Mouse (Mus musculus): ENCODE results near the gene Vmn1r51.
"Not testable (repeated sequence)": the region's sequence is repeated elsewhere in the genome, so short reads cannot be mapped to it uniquely, and the experiment has no call there.

The Vmn1r51 gene

GRCm38 (mm10) chr6:90122296-90122695 lies at the start of gene Vmn1r51:
Vmn1r51 (plus strand) TSS chr6:90122596.
- DNase-seq (ENCODE audit: low spot score) = not testable (repeated sequence)

GRCm38 (mm10) chr6:90078406-90078805 lies 44.0 kb upstream of the Vmn1r51 start, which contains the start of gene Vmn1r49:
Vmn1r49 (minus strand) TSS chr6:90078506.
- no peak for DNase-seq (ENCODE audit: low spot score)

- no peak for DNase-seq (ENCODE audit: low spot score)
Measured at GRCm38 (mm10) chr6:90100566-90100965, 21.8 kb upstream of the Vmn1r51 start.

GRCm38 (mm10) chr6:90101130-90101529 lies 21.3 kb upstream of the Vmn1r51 start, which contains the start of gene Vmn1r50:
Vmn1r50 (plus strand) TSS chr6:90101430.
- no peak for DNase-seq (ENCODE audit: low spot score)

- no peak for DNase-seq (ENCODE audit: low spot score)
Measured at GRCm38 (mm10) chr6:90160139-90160538, 37.7 kb downstream of the Vmn1r51 start.

- no peak for DNase-seq (ENCODE audit: low spot score)
Measured at GRCm38 (mm10) chr6:90174508-90174907, 52.1 kb downstream of the Vmn1r51 start, which contains the start of gene Vmn1r52. Vmn1r52 (plus strand) TSS chr6:90174808.

Data from testis, postnatal 10 days (tissue).